Mouse (Mus musculus): ENCODE results near the gene Hcst. TPM values are rescaled to one million over a fixed set of nuclear protein-coding genes. Genes with fewer than 3 reads are reported as not detected.

Gene Hcst
- polyA plus RNA-seq, 1 experiment from 2014 or later: 2.7 TPM

DNA sequence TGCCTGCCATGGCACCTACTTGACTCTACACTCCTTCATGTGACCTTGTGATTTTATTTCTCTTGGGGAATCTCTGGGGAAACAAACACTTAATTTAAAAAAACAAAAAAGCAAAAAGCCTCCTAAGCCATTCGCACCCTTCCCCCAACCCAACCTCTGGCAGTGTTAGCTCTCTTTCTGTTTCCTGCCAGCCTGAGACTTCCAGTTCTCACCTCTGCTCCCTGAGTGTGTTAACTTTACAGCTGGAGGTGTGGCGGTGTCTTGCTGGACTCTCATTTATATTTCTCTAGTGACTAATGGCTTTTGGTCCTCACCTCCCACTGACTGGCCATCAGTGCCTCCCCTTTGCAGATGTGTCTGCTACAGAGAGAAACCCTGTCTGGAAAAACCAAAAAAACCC, 9.9 kb downstream of the Hcst start:
- no peaks in the 10 kb centered on the region for H3K36me3 ChIP-seq
- ATAC-seq (ENCODE audit: insufficient number of reproducible peaks, low FRiP score, low TSS enrichment, low read depth): no peak
- no peaks in the 10 kb centered on the region for H3K27me3 ChIP-seq
- no peak overlapping the region for H3K4me3 ChIP-seq
- H3K9me3 ChIP-seq: no peaks in the 10 kb centered on the region
- 32% methylated on average over 2 of the region's 2 CpGs for WGBS
- H3K4me1 ChIP-seq: no peaks in the 10 kb centered on the region
- H3K9ac ChIP-seq: no peak overlapping the region
- no peak overlapping the region for H3K4me2 ChIP-seq
- no peak overlapping the region for H3K27ac ChIP-seq

DNA sequence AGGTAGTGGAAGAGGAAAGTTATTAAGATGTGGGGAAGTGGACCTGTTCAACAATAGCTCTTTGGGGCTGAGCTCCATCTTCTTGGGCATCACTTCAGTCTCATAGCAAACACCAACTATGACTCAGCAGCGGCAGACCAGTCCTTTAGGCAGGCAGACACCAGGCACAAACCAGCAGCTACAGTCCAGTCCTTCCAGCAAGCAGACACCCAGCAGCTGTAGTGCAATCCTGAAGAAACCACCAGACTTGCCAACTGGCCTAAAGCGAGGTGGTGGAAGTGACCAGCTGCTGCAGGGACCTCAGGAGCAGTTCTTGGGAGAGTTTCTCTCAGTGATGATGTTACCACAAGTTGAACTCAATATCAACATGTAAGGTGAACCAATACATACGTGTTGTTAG, 11.0 kb downstream of the Hcst start:
- no peak for ATAC-seq (ENCODE audit: insufficient number of reproducible peaks, low FRiP score, low TSS enrichment, low read depth)
- Histone ChIP-seq H3K27ac (no peak overlapping the region), H3K9ac (no peak overlapping the region), H3K36me3 (no peaks in the 10 kb centered on the region), H3K4me2 (no peak overlapping the region), H3K4me3 (no peak overlapping the region), H3K9me3 (no peaks in the 10 kb centered on the region), H3K4me1 (no peaks in the 10 kb centered on the region), H3K27me3 (no peaks in the 10 kb centered on the region)
- 75% methylated on average over 3 of the region's 3 CpGs for WGBS

GRCm38 (mm10) chr7:30402343-30402742, 17.3 kb downstream of the Hcst start:
- Histone ChIP-seq H3K4me1 (no peaks in the 10 kb centered on the region), H3K4me3 (no peak overlapping the region), H3K9me3 (no peaks in the 10 kb centered on the region), H3K9ac (no peak overlapping the region), H3K27ac (no peak overlapping the region), H3K36me3 (no peaks in the 10 kb centered on the region), H3K27me3 (no peaks in the 10 kb centered on the region), H3K4me2 (no peak overlapping the region)
- no peak for ATAC-seq (ENCODE audit: insufficient number of reproducible peaks, low FRiP score, low TSS enrichment, low read depth)
- WGBS: 65% methylated on average over 4 of the region's 4 CpGs

DNA sequence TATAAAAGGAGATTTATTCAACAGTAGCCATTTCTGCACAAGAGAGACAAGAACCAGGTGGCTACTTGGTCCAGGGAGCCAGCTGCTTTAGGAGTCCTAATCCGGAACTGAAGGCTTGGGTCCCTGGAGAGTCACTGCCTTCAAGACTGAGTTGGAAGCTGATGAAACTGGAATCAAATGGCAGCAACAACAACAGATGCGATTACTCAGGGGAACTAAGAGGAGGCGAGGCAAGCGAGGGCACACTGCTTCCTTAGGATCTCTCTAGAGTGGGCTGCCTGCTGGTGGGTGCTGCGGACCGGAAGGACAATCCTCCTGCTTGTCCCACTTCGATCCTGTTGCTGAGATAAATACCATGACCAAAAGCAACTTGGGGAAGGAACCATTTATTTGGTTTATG, 20.0 kb downstream of the Hcst start:
- H3K36me3 ChIP-seq: no peaks in the 10 kb centered on the region
- H3K27ac ChIP-seq: no peak overlapping the region
- H3K27me3 ChIP-seq: no peaks in the 10 kb centered on the region
- no peaks in the 10 kb centered on the region for H3K4me1 ChIP-seq
- no peak overlapping the region for H3K4me2 ChIP-seq
- H3K9me3 ChIP-seq: no peaks in the 10 kb centered on the region
- H3K9ac ChIP-seq: no peak overlapping the region
- ATAC-seq (ENCODE audit: insufficient number of reproducible peaks, low FRiP score, low TSS enrichment, low read depth): no peak
- no peak overlapping the region for H3K4me3 ChIP-seq
- 56% methylated on average over 7 of the region's 7 CpGs for WGBS

DNA sequence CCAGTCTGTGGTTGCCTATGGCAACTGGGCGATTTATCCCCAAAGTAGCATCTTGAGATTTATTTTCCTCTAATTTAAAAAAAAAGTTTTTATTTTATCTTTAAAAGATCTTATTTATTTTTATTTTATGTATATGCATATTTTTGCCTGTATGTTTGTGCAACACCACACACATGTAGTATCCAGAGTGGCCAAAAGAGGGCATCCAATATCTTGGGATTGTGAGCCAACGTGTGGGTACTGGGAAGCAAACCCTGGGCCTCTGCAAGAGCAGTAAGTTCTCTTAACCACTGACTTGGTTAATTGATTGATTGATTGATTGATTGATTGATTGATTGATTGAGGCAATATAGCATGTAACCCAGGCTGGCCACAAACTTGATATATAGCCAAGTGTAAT, 24.8 kb downstream of the Hcst start:
- no peak for ATAC-seq (ENCODE audit: insufficient number of reproducible peaks, low FRiP score, low TSS enrichment, low read depth)
- no peak overlapping the region for H3K27ac ChIP-seq
- WGBS: 35% methylated on average over 2 of the region's 2 CpGs
- no peaks in the 10 kb centered on the region for H3K4me1 ChIP-seq
- no peak overlapping the region for H3K4me3 ChIP-seq
- no peaks in the 10 kb centered on the region for H3K27me3 ChIP-seq
- no peak overlapping the region for H3K4me2 ChIP-seq
- no peak overlapping the region for H3K9ac ChIP-seq
- H3K9me3 ChIP-seq: no peaks in the 10 kb centered on the region
- no peaks in the 10 kb centered on the region for H3K36me3 ChIP-seq

DNA sequence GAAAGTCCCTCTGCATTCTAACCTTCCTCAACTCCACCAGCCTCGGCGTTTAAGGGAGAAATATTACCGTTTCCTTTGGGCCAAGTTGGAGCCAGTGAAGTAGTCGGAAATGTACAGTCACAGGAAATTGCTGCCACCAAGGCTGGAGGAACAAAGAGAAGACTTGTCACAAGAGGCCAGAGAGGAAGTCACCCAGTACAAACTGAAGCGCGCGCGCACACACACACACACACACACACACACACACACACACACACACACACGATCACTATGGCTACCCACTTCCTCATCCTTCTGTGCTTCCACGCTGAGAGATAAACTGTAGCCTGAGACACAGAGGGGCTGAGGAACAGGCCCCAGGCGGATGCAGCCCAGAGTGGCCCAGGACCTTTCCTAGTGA, 25.3 kb downstream of the Hcst start:
- Histone ChIP-seq H3K9ac (no peak overlapping the region), H3K4me1 (no peaks in the 10 kb centered on the region), H3K27me3 (no peaks in the 10 kb centered on the region), H3K27ac (peak overlapping the region; percentile 54; the same call in 1 of the 2 replicates), H3K9me3 (no peaks in the 10 kb centered on the region), H3K4me2 (no peak overlapping the region), H3K4me3 (no peak overlapping the region), H3K36me3 (no peaks in the 10 kb centered on the region)
- no peak for ATAC-seq (ENCODE audit: insufficient number of reproducible peaks, low FRiP score, low TSS enrichment, low read depth)
- WGBS: 40% methylated on average over 10 of the region's 11 CpGs

GRCm38 (mm10) chr7:30393631-30394030, 26.0 kb downstream of the Hcst start:
- Histone ChIP-seq H3K27ac (peak overlapping the region; percentile 54; the same call in 1 of the 2 replicates), H3K9ac (no peak overlapping the region), H3K4me1 (no peaks in the 10 kb centered on the region), H3K4me2 (no peak overlapping the region), H3K27me3 (no peaks in the 10 kb centered on the region), H3K4me3 (no peak overlapping the region), H3K9me3 (no peaks in the 10 kb centered on the region), H3K36me3 (no peaks in the 10 kb centered on the region)
- no peak for ATAC-seq (ENCODE audit: insufficient number of reproducible peaks, low FRiP score, low TSS enrichment, low read depth)
- 85% methylated on average over 4 of the region's 4 CpGs for WGBS

DNA sequence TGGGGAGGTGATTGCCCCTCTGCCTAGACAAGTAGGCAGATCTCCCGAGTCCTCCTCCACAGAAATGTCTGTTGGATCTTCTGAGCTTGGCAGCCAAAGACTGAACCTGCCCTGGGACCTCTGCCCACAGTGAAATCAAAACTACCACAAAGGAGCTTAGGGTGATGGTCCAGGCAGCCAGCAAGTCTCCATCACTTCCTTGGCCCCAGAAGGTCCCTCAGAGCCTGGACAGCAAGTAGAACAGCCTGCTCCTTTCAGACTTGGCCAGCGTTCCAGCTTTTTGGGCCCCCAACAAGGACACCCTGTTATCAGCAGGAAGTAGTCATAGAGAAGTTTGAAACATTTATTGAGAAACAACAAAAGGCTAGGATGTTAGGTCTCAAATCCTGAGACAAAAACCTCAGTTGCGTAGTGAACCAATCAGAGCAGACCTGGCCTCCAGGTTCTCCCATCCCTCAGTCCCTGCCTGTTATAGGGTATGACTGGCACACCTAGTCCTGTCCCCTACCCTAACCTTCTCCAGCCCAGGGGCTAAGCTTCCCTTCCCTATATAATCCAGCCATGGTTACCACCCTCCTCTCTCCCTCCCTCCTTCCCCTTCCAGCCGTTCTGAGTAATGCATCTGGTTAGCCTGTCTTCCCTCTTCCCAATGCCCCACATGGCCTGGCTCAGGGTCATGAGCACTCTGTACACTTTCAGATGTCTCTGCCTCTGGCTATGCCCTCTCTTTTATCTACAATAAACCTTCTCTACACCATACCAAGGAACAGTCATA, 26.7 kb downstream of the Hcst start:
- no peaks in the 10 kb centered on the region for H3K27me3 ChIP-seq
- 65% methylated on average over 4 of the region's 4 CpGs for WGBS
- no peak overlapping the region for H3K27ac ChIP-seq
- no peaks in the 10 kb centered on the region for H3K4me1 ChIP-seq
- no peaks in the 10 kb centered on the region for H3K36me3 ChIP-seq
- ATAC-seq (ENCODE audit: insufficient number of reproducible peaks, low FRiP score, low TSS enrichment, low read depth): no peak
- H3K4me2 ChIP-seq: no peak overlapping the region
- no peaks in the 10 kb centered on the region for H3K9me3 ChIP-seq
- H3K9ac ChIP-seq: no peak overlapping the region
- H3K4me3 ChIP-seq: no peak overlapping the region

DNA sequence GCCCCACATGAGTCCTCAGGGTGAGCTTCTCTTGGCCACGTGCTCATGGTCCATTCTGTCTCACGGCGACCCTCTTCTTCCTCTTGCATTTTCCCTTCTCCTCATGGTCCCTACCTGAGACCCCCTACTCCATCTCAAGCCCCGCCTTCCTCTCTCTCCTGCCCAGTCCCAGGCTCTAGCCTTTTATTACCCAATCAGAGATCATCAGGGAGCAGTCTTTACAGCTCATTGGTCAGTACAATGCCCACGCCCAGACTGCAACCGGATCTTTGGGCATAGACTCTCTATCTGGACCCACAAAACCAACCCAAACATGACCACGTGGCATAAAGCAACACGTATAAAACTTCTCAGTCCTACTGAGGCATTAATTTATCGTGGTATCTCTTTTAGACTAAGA, 35.5 kb downstream of the Hcst start:
- ATAC-seq (ENCODE audit: insufficient number of reproducible peaks, low FRiP score, low TSS enrichment, low read depth): no peak
- no peaks in the 10 kb centered on the region for H3K36me3 ChIP-seq
- H3K27me3 ChIP-seq: 0 out of 2 replicates have a peak, but pooled peaks cover 3% of the 10 kb centered on the region
- no peak overlapping the region for H3K4me3 ChIP-seq
- no peak overlapping the region for H3K9ac ChIP-seq
- no peak overlapping the region for H3K4me2 ChIP-seq
- H3K4me1 ChIP-seq: no peaks in the 10 kb centered on the region
- no peak overlapping the region for H3K27ac ChIP-seq
- H3K9me3 ChIP-seq: no peaks in the 10 kb centered on the region
- 85% methylated on average over 9 of the region's 9 CpGs for WGBS

DNA sequence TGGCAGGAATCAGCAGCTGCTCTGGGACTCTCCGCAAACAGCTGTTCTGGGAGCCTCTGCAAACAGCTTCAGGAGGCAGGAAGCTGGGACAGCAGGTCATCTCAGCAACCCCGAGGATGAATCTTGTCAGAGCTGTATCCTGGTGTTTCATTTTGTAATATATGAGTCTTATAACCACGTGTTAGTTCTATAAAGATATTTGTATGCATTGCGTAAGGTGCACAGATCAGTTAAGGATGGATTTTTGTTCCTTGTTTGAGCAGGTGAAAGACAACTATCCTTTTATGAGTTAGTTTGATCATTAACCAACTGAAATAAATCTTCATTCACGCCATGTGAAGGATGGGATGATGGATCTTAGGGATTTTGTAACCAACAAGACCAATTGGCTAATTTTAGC, 39.6 kb downstream of the Hcst start:
- no peak overlapping the region for H3K4me2 ChIP-seq
- no peak overlapping the region for H3K27ac ChIP-seq
- H3K4me1 ChIP-seq: no peaks in the 10 kb centered on the region
- H3K9ac ChIP-seq: no peak overlapping the region
- H3K27me3 ChIP-seq: 0 out of 2 replicates have a peak, but pooled peaks cover 3% of the 10 kb centered on the region
- ATAC-seq (ENCODE audit: insufficient number of reproducible peaks, low FRiP score, low TSS enrichment, low read depth): no peak
- H3K9me3 ChIP-seq: no peaks in the 10 kb centered on the region
- WGBS: 50% methylated on average over 5 of the region's 5 CpGs
- H3K36me3 ChIP-seq: no peaks in the 10 kb centered on the region
- H3K4me3 ChIP-seq: no peak overlapping the region

- peak overlapping the region; percentile 48 for H3K4me3 ChIP-seq
- WGBS: under 1% methylated on average over 21 of the region's 21 CpGs
- peak; percentile 99 for ATAC-seq (ENCODE audit: insufficient number of reproducible peaks, low FRiP score, low TSS enrichment, low read depth)
- no peaks in the 10 kb centered on the region for H3K36me3 ChIP-seq
- peaks cover 3% of the 10 kb centered on the region; the same call in 1 of the 2 replicates for H3K4me1 ChIP-seq
- H3K27ac ChIP-seq: peak overlapping the region; percentile 68; the same call in 1 of the 2 replicates
- H3K4me2 ChIP-seq: peak overlapping the region; percentile 70
- H3K9ac ChIP-seq: peak overlapping the region; percentile 44; the same call in 1 of the 2 replicates
- H3K9me3 ChIP-seq: no peaks in the 10 kb centered on the region
- no peaks in the 10 kb centered on the region for H3K27me3 ChIP-seq
Observed at GRCm38 (mm10) chr7:30373501-30373962, 46.1 kb downstream of the Hcst start.
